8 mouse cellular contexts compared by ENCODE assay signal in the genomic region with DNA sequence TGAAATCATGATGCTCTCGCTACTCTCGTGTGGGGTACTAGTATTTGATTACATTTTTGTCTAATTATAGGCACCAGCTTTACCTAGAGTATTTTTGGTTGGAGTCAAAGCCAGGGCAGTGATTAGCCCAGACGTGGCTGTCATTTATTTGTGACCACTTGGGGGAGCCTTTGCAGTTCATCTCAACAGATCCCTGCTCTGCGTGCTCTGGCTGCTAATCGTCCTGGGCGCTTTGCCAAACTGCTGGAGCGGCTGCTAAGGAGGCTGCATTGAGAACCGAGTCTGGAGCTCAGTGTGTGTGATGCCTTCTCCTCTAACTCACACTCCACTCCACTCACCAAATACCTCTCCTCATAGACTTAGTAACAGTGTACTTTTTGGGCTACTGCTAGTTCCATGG. TPM values are rescaled to one million over a fixed set of nuclear protein-coding genes. Genes with fewer than 3 reads are reported as not detected.
DNase-seq lines count a peak whose midpoint lies in the region; ATAC-seq lines count a peak whose summit lies in the region.

No protein-coding gene starts in this region.

- peak overlapping the region; percentile 29; the same call in 1 of the 2 replicates for H3K27ac ChIP-seq in intestine, embryonic 14.5 days (ENCODE audit: low read depth)

- H3K36me3 ChIP-seq in intestine, embryonic 14.5 days (ENCODE audit: control insufficient read depth, insufficient read depth, low read length): no peaks in the 10 kb centered on the region

- no peak overlapping the region for H3K9ac ChIP-seq in intestine, embryonic 14.5 days (ENCODE audit: low read length)

- peaks cover 3% of the 10 kb centered on the region; the same call in 1 of the 2 replicates for H3K4me1 ChIP-seq in intestine, embryonic 14.5 days (replicated peaks; ENCODE audit: control insufficient read depth, insufficient read depth, low read length)

- no peaks in the 10 kb centered on the region for H3K27me3 ChIP-seq in intestine, embryonic 14.5 days (replicated peaks; ENCODE audit: control insufficient read depth, insufficient read depth, low read length)

- DNase-seq in adrenal gland, adult (ENCODE audit: inconsistent age in 2 of 2, low spot score in 1 of 2): peak; percentile 91 to 97
- peak; percentile 95 for DNase-seq in embryo, embryonic 11 days
- peak; percentile 88 to 95 for DNase-seq in gastrocnemius, postnatal 36 days
- peak; percentile 96 for DNase-seq in intestine, embryonic 14.5 days (ENCODE audit: low spot score)
- peak; percentile 94 to 97 for DNase-seq in left cerebral cortex, postnatal 10 days (ENCODE audit: extremely low spot score in 1 of 2, low spot score in 2 of 2)
- peak; percentile 99 for DNase-seq in right cerebral cortex, postnatal 14 days
- DNase-seq in urinary bladder, postnatal 25 days (ENCODE audit: low spot score): peak; percentile 96

- WGBS in intestine, embryonic 14.5 days: under 1% methylated on average over 8 of the region's 8 CpGs

- intact Hi-C loops in gastrocnemius, postnatal 36 days (cut with DNase I): loop anchor here (1.0 to 10.0 kb wide), 5 partner anchors 68 to 595 kb away; no protein-coding TSS in a partner anchor
- intact Hi-C loops in left cerebral cortex, postnatal 10 days (cut with DNase I): loop anchor here (5.0 kb wide), 4 partner anchors 65 to 430 kb away; no protein-coding TSS in a partner anchor

- H3K9me3 ChIP-seq in intestine, embryonic 14.5 days (ENCODE audit: control insufficient read depth, low read length): no peaks in the 10 kb centered on the region

- peak overlapping the region; percentile 23; the same call in 1 of the 2 replicates for H3K4me2 ChIP-seq in intestine, embryonic 14.5 days (ENCODE audit: low read length)

- ATAC-seq in intestine, embryonic 14.5 days (replicated peaks; ENCODE audit: low FRiP score, low TSS enrichment, low read depth): peak; percentile 50
- ATAC-seq in megakaryocyte-erythroid progenitor cell, adult 5-6 weeks (replicated peaks; ENCODE audit: low FRiP score, low TSS enrichment, poor library complexity, severe bottlenecking): peak; percentile 81

- no peak overlapping the region for H3K4me3 ChIP-seq in intestine, embryonic 14.5 days (ENCODE audit: low read depth, low read length)

RNA-seq across cellular contexts. Expression of a gene that starts 2.7 kb away (rescaled TPM):
- total RNA-seq in gastrocnemius, postnatal 36 days (2021): 100 to 1,000 TPM; 111 to 132 TPM
- 55.0 and 56.7 TPM in 2 replicates for polyA plus RNA-seq in intestine, embryonic 14.5 days (2014; fragmentation: Nextera tagmentation; extraction: Ambion mirVana)
- 100 to 1,000 TPM; 103 to 112 TPM for total RNA-seq in left cerebral cortex, postnatal 10 days (2021)
- total RNA-seq in megakaryocyte-erythroid progenitor cell, adult 5-6 weeks (2014; fragmentation: Nextera tagmentation): 62.6 and 74.0 TPM in 2 replicates
- 184 and 217 TPM in 2 replicates for total RNA-seq in megakaryocyte-erythroid progenitor cell, adult 5-6 weeks (2017)
